Comparison of ENCODE assay signal across 22 mouse cellular contexts in the genomic region with DNA sequence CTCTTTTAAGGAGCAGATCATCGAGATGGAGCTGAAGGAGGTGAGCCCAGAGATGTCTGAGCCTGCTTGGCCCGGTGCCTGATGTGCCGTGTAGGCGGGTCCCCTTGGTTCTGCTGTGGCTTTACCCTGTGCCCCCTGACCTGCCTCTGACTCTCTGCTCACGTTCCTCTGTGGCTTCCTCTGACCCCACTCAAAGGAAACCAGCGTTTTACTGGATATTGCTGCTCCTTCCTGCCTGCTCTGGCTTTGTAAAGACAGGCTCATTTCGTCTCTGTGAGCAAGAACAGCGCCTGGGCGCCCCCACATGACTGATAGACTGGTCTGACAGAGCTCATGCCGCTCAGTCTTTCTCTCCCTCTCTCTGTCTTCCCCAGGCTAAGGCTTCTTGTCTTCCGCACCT. TPM values are rescaled to one million over a fixed set of nuclear protein-coding genes. Genes with fewer than 3 reads are reported as not detected.
A peak's percentile ranks its signal among the peaks of the same experiment; 100 is the strongest.
DNase-seq lines count a peak whose midpoint lies in the region; ATAC-seq and TF ChIP-seq lines count a peak whose summit lies in the region.
"Had no signal": no experiment of that assay in that cellular context is flagged by ENCODE, and none has a peak within 500 bp of the region (broad histone marks: within the 10 kb centered on the region; RNA-seq: fewer than 3 reads in every experiment).

No protein-coding gene starts in this region.

- H3K9ac ChIP-seq in forebrain, embryonic 15.5 days (replicated peaks) = no peak overlapping the region
- H3K9ac ChIP-seq: heart, embryonic 12.5 days; hindbrain, embryonic 13.5 days; limb, embryonic 15.5 days; lung, embryonic 14.5 days; midbrain, embryonic 13.5 days had no signal

- DNase-seq in kidney, adult 2 months = peak; percentile 28
- DNase-seq in kidney, adult 11 months = no peak
- DNase-seq in kidney, postnatal 36 days = peak; percentile 26 to 60
- DNase-seq in kidney, adult 18-20 months = no peak
- DNase-seq in left cerebral cortex, postnatal 4 days = no peak
- DNase-seq: cerebellum, adult 11 months; cerebellum, adult 9-11 months; gastrocnemius, postnatal 10 days; heart, adult 11 months; lung, embryonic 14.5 days; thymus, postnatal 14 days had no signal

- H3K4me3 ChIP-seq in kidney, adult 2 months (ENCODE audit: insufficient read depth, low read depth, low read length) = no peak overlapping the region
- peak overlapping the region; percentile 23 for H3K4me3 ChIP-seq in megakaryocyte, embryonic 14.5 days (replicated peaks)
- no peak overlapping the region for H3K4me3 ChIP-seq in forebrain, embryonic 15.5 days
- H3K4me3 ChIP-seq: embryonic facial prominence, embryonic 10.5 days; heart, embryonic 12.5 days; hindbrain, embryonic 13.5 days; left cerebral cortex, adult 2 months; limb, embryonic 15.5 days; midbrain, embryonic 13.5 days had no signal

- H3K36me3 ChIP-seq in kidney, adult 2 months (ENCODE audit: control insufficient read depth, insufficient read depth, low read length) = peaks cover 9% of the 10 kb centered on the region
- H3K36me3 ChIP-seq in megakaryocyte, embryonic 14.5 days (replicated peaks; ENCODE audit: low read length) = peaks cover 97% of the 10 kb centered on the region
- H3K36me3 ChIP-seq in forebrain, embryonic 15.5 days = peaks cover 91% of the 10 kb centered on the region

- no peak overlapping the region for H3K27ac ChIP-seq in kidney, adult 2 months (ENCODE audit: insufficient read depth, low read depth, low read length)
- no peak overlapping the region for H3K27ac ChIP-seq in forebrain, embryonic 15.5 days (replicated peaks)
- H3K27ac ChIP-seq: embryonic facial prominence, embryonic 10.5 days; hindbrain, embryonic 13.5 days; left cerebral cortex, adult 2 months; limb, embryonic 15.5 days; midbrain, embryonic 13.5 days had no signal

- no peaks in the 10 kb centered on the region for H3K27me3 ChIP-seq in kidney, adult 2 months (replicated peaks; ENCODE audit: control insufficient read depth, insufficient read depth, low read length)
- no peaks in the 10 kb centered on the region for H3K27me3 ChIP-seq in megakaryocyte, embryonic 14.5 days (replicated peaks)
- no peaks in the 10 kb centered on the region for H3K27me3 ChIP-seq in forebrain, embryonic 15.5 days
- H3K27me3 ChIP-seq: heart, embryonic 12.5 days; hindbrain, embryonic 13.5 days; limb, embryonic 15.5 days; midbrain, embryonic 13.5 days had no signal

- 68% methylated on average over 11 of the region's 11 CpGs for WGBS in kidney, adult 2 months
- 87% methylated on average over 11 of the region's 11 CpGs for WGBS in forebrain, embryonic 15.5 days

- TF ChIP-seq POLR2A in kidney, adult 2 months (IDR thresholded peaks at IDR 0.05; ENCODE audit: low read depth, low read length) = no peak

- no peak for ATAC-seq in megakaryocyte, adult 5-6 weeks (ENCODE audit: poor library complexity, severe bottlenecking)
- no peak for ATAC-seq in forebrain, embryonic 15.5 days (replicated peaks)
- ATAC-seq: CD4-positive, CD25-positive, alpha-beta regulatory T cell, adult 4 months; forebrain, embryonic 16.5 days; midbrain, embryonic 13.5 days had no signal

- intact Hi-C loops in left cerebral cortex, postnatal 4 days (cut with DNase I) = no loop called here

- TF ChIP-seq CTCF in kidney, adult 2 months (conservative IDR thresholded peaks at IDR 0.05; ENCODE audit: insufficient read depth, insufficient read length, low read depth, low read length) = 0 out of 2 replicates have a peak, but pooled peaks have one; percentile 9

- H3K9me3 ChIP-seq in megakaryocyte, embryonic 14.5 days = no peaks in the 10 kb centered on the region
- H3K9me3 ChIP-seq in forebrain, embryonic 15.5 days = no peaks in the 10 kb centered on the region
- H3K9me3 ChIP-seq: embryonic facial prominence, embryonic 10.5 days; heart, embryonic 12.5 days; hindbrain, embryonic 13.5 days; limb, embryonic 15.5 days; midbrain, embryonic 13.5 days had no signal

- H3K4me1 ChIP-seq in kidney, adult 2 months (ENCODE audit: control insufficient read depth, insufficient read depth, low read length) = peaks cover under 1% of the 10 kb centered on the region; the same call in 1 of the 2 replicates
- peaks cover 28% of the 10 kb centered on the region for H3K4me1 ChIP-seq in megakaryocyte, embryonic 14.5 days
- no peaks in the 10 kb centered on the region for H3K4me1 ChIP-seq in forebrain, embryonic 15.5 days
- H3K4me1 ChIP-seq: embryonic facial prominence, embryonic 10.5 days; hindbrain, embryonic 13.5 days; limb, embryonic 15.5 days; midbrain, embryonic 13.5 days had no signal

- no peak overlapping the region for H3K4me2 ChIP-seq in forebrain, embryonic 15.5 days (replicated peaks)
- H3K4me2 ChIP-seq: heart, embryonic 12.5 days; hindbrain, embryonic 13.5 days; limb, embryonic 15.5 days; lung, embryonic 14.5 days; midbrain, embryonic 13.5 days had no signal

RNA-seq across cellular contexts. Expression of a gene that starts 26.0 kb away (rescaled TPM):
- polyA plus RNA-seq in kidney, adult 2 months (2012; rRNA removed) = 42.2 and 45.4 TPM in 2 replicates
- polyA plus RNA-seq in megakaryocyte, embryonic 14.5 days (2012; ENCODE audit: insufficient read depth, low replicate concordance) = 25.1 and 30.4 TPM in 2 replicates
- 9.0 and 9.2 TPM in 2 replicates for total RNA-seq in megakaryocyte, adult 5-6 weeks (2015)
- 13.2 and 13.4 TPM in 2 replicates for total RNA-seq in megakaryocyte, adult 5-6 weeks (2017)
- 43.8 and 46.1 TPM in 2 replicates for polyA plus RNA-seq in forebrain, embryonic 15.5 days (2015; fragmentation: Nextera tagmentation; extraction: Ambion mirVana)
- 10 to 100 TPM; 85.8 to 87.0 TPM for total RNA-seq in left cerebral cortex, postnatal 4 days (2021)

RNA-seq across cellular contexts. Expression of a gene that starts 31.8 kb away (rescaled TPM):
- polyA plus RNA-seq in kidney, adult 2 months (2012; rRNA removed) = 1,267 and 1,337 TPM in 2 replicates
- 975 and 2,538 TPM in 2 replicates for polyA plus RNA-seq in megakaryocyte, embryonic 14.5 days (2012; ENCODE audit: insufficient read depth, low replicate concordance)
- total RNA-seq in megakaryocyte, adult 5-6 weeks (2015) = 1,875 and 2,228 TPM in 2 replicates
- 1,202 and 1,250 TPM in 2 replicates for total RNA-seq in megakaryocyte, adult 5-6 weeks (2017)
- 1,000 and 1,018 TPM in 2 replicates for polyA plus RNA-seq in forebrain, embryonic 15.5 days (2015; fragmentation: Nextera tagmentation; extraction: Ambion mirVana)
- 100 to 1,000 TPM; 657 to 680 TPM for total RNA-seq in left cerebral cortex, postnatal 4 days (2021)

RNA-seq across cellular contexts. Expression of a gene that starts 40.7 kb away (rescaled TPM):
- 50.3 and 52.5 TPM in 2 replicates for polyA plus RNA-seq in kidney, adult 2 months (2012; rRNA removed)
- 29.5 and 94.9 TPM in 2 replicates for polyA plus RNA-seq in megakaryocyte, embryonic 14.5 days (2012; ENCODE audit: insufficient read depth, low replicate concordance)
- 36.4 and 44.0 TPM in 2 replicates for total RNA-seq in megakaryocyte, adult 5-6 weeks (2015)
- total RNA-seq in megakaryocyte, adult 5-6 weeks (2017) = 39.9 and 43.8 TPM in 2 replicates
- polyA plus RNA-seq in forebrain, embryonic 15.5 days (2015; fragmentation: Nextera tagmentation; extraction: Ambion mirVana) = 18.9 and 22.1 TPM in 2 replicates
- total RNA-seq in left cerebral cortex, postnatal 4 days (2021) = 10 to 100 TPM; 93.8 to 97.7 TPM

Comparison
In these comparisons a context has a peak if more than half of its experiments do, and no peak if none do; other contexts are left out.
1. DNase-seq: peak in kidney, adult 2 months (single experiment) and kidney, postnatal 36 days (2 of 2); none in kidney, adult 11 months (single experiment), kidney, adult 18-20 months (single experiment) and left cerebral cortex, postnatal 4 days (single experiment).